Mouse (Mus musculus) gastrocnemius, postnatal 10 days (tissue): ENCODE measurements around the gene Elp1. TPM values are rescaled to one million over a fixed set of nuclear protein-coding genes. Genes with fewer than 3 reads are reported as not detected.
A peak's percentile ranks its signal among the peaks of the same experiment; 100 is the strongest.

Experiments
- DNase-seq: peaks from one replicate; pipeline ENCODE4 v3.0.0; 2021; ENCODE audit warnings: mixed read lengths
- total RNA-seq, 2 experiments: library from RNA; stranded (reverse); gene quantifications; 2 replicates each; pipeline ENCODE4 v1.2.3; 2021

The Elp1 gene
- total RNA-seq, 2 experiments from 2014 or later: 28.3 to 30.8 TPM

DNA sequence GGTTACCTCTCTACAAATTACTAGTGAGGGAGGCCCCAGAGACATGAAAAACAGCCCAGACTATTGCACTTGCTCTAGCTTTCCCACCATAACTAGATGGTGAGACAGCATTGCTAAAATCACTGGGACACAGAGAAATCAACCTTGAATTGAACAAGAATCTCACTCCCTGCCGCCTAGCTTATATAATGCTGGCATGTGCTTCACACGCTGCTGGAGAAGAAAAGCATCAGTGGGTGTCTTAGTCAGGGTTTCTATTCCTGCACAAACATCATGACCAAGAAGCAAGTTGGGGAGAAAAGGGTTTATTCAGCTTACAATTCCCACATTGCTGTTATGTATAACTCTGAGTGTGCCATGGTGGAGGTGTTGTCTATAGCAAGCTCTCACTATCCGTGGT is 89.0 kb downstream of the Elp1 start:
- no peak for DNase-seq

DNA sequence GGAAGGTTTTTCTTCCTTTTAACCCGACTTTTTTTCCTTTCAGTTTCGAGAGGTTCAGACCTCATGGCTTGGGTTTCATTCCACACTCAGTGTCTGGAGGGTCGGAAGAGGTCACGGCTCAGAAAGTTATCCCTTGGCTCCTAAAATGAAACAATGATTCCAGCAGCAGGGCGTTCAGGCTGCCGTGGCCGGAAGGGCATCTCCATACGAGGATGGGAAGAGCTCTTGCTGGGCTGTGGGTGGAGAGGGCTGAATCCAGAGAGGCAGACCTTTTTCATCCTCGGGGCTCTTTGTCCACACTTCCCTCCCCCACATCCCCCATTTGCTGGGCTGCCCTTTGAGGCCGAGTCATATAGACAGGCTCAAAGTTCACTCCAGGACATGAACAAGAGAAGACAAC is 99.9 kb downstream of the Elp1 start:
- peak; percentile 19 for DNase-seq

Other genes starting within 250 kb of the Elp1 start
- gene Gm26657, start 62.3 kb downstream of the Elp1 start, total RNA-seq: not detected
- gene Actl7b, start 60.9 kb downstream of the Elp1 start, total RNA-seq: not detected
- not detected for gene Actl7a, start 58.9 kb downstream of the Elp1 start, total RNA-seq
- 1 to 10 TPM; 3.5 to 4.0 TPM for gene Fam206a, start within 50 bp of the Elp1 start, total RNA-seq
- gene Ctnnal1, start 62.9 kb upstream of the Elp1 start, total RNA-seq: 10 to 100 TPM; 15.2 to 15.5 TPM
- 10 to 100 TPM; 22.7 to 23.9 TPM for gene Tmem245, start 145.1 kb upstream of the Elp1 start, total RNA-seq
- under 1 TPM; 0.12 to 0.34 TPM for gene Frrs1l, start 188.1 kb upstream of the Elp1 start, total RNA-seq